13 mouse cellular contexts compared by ENCODE assay signal in the genomic region with DNA sequence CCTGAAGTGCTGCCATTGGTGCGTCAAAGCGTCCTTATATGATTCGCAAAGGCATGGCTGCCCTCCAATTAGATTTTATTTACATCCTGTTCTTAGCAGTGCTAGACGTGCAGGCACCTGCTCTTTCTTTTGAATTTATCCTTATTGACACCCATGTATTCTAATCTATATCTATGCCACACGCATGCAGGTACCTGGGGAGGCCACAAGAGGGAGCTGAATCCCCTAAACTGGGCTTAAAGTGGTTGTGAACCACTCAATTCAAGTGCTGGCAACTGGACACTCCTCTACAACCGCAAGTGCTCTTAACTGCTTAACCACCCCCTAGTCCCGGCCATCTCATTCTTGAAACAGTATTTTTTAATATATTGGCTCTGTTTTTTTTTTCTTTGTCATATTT. TPM values are rescaled to one million over a fixed set of nuclear protein-coding genes. Genes with fewer than 3 reads are reported as not detected.
DNase-seq lines count a peak whose midpoint lies in the region; ATAC-seq and TF ChIP-seq lines count a peak whose summit lies in the region.
"Had no signal": no experiment of that assay in that cellular context is flagged by ENCODE, and none has a peak within 500 bp of the region (broad histone marks: within the 10 kb centered on the region; RNA-seq: fewer than 3 reads in every experiment).

No protein-coding gene starts in this region.

- peak; percentile 65 for TF ChIP-seq CTCF in gastrocnemius, adult 2 months (IDR thresholded peaks at IDR 0.05)
- peak; percentile 37; the same call in 1 of the 2 replicates for TF ChIP-seq CTCF in testis, adult 2 months (IDR thresholded peaks at IDR 0.05; ENCODE audit: control insufficient read depth, insufficient read depth, insufficient replicate concordance, low read depth, low read length)

- no peak overlapping the region for H3K4me3 ChIP-seq in gastrocnemius, adult 2 months
- H3K4me3 ChIP-seq in testis, adult 2 months (ENCODE audit: control insufficient read depth, low read depth, low read length), result no peak overlapping the region
- H3K4me3 ChIP-seq in kidney, embryonic 14.5 days (ENCODE audit: low read length), result no peak overlapping the region
- H3K4me3 ChIP-seq: forebrain, embryonic 10.5 days; limb, embryonic 13.5 days had no signal

- H3K4me1 ChIP-seq in testis, adult 2 months (ENCODE audit: control insufficient read depth, insufficient read depth, low read length), result peaks cover 6% of the 10 kb centered on the region
- H3K4me1 ChIP-seq in kidney, embryonic 14.5 days (ENCODE audit: control insufficient read depth, insufficient read depth, low read length), result 0 out of 2 replicates have a peak, but pooled peaks cover 4% of the 10 kb centered on the region

- DNase-seq in gastrocnemius, adult 2 months, result no peak
- DNase-seq in gastrocnemius, postnatal 14 days, result no peak
- DNase-seq in testis, postnatal 10 days (ENCODE audit: low spot score), result no peak
- no peak for DNase-seq in natural killer cell, adult 2 months (ENCODE audit: low spot score in 2 of 2)
- DNase-seq in kidney, adult 18-20 months, result no peak
- DNase-seq: kidney, postnatal 14 days; right cerebral cortex, postnatal 25 days had no signal

- WGBS in kidney, embryonic 14.5 days, result 89% methylated on average over 7 of the region's 7 CpGs

- H3K36me3 ChIP-seq in testis, adult 2 months (ENCODE audit: control insufficient read depth, insufficient read depth, low read length), result no peaks in the 10 kb centered on the region
- no peaks in the 10 kb centered on the region; the same call in 1 of the 2 replicates for H3K36me3 ChIP-seq in kidney, embryonic 14.5 days (ENCODE audit: control insufficient read depth, insufficient read depth, low read length)
- H3K36me3 ChIP-seq: forebrain, embryonic 10.5 days had no signal

- no peak overlapping the region for H3K9ac ChIP-seq in kidney, embryonic 14.5 days (ENCODE audit: low read depth, low read length)
- H3K9ac ChIP-seq: limb, embryonic 13.5 days had no signal

- H3K27ac ChIP-seq in gastrocnemius, adult 2 months, result peak overlapping the region; percentile 92; the same call in 1 of the 2 replicates
- H3K27ac ChIP-seq in testis, adult 2 months (ENCODE audit: control insufficient read depth, insufficient read depth, low read depth, low read length), result no peak overlapping the region
- H3K27ac ChIP-seq in kidney, embryonic 14.5 days (ENCODE audit: low read depth, low read length), result no peak overlapping the region
- H3K27ac ChIP-seq: forebrain, embryonic 10.5 days; limb, embryonic 13.5 days had no signal

- no peak for TF ChIP-seq POLR2A in testis, adult 2 months (IDR thresholded peaks at IDR 0.05; ENCODE audit: control insufficient read depth, low read depth, low read length)

- H3K4me2 ChIP-seq in kidney, embryonic 14.5 days (replicated peaks; ENCODE audit: low read depth, low read length), result no peak overlapping the region
- H3K4me2 ChIP-seq: limb, embryonic 13.5 days had no signal

- no peaks in the 10 kb centered on the region for H3K27me3 ChIP-seq in testis, adult 2 months (ENCODE audit: control insufficient read depth, insufficient read depth, low read length)
- no peaks in the 10 kb centered on the region for H3K27me3 ChIP-seq in kidney, embryonic 14.5 days (ENCODE audit: control insufficient read depth, insufficient read depth, low read length)
- H3K27me3 ChIP-seq: limb, embryonic 13.5 days had no signal

- 0 out of 2 replicates have a peak, but pooled peaks cover 3% of the 10 kb centered on the region for H3K9me3 ChIP-seq in kidney, embryonic 14.5 days (ENCODE audit: control insufficient read depth, low read length)
- H3K9me3 ChIP-seq: forebrain, embryonic 10.5 days had no signal

- intact Hi-C loops in gastrocnemius, adult 2 months (cut with DNase I), result no loop called here
- intact Hi-C loops in gastrocnemius, postnatal 14 days (cut with DNase I; ENCODE audit: low total_unique reads), result no loop called here

- ATAC-seq in inflammation-experienced regulatory T-cells, adult 6 months, result peak; percentile 46
- ATAC-seq in kidney, embryonic 14.5 days (ENCODE audit: low FRiP score, low TSS enrichment), result no peak

RNA-seq across cellular contexts. Expression of a gene that starts 21.0 kb away (rescaled TPM):
- not detected for total RNA-seq in gastrocnemius, adult 2 months (2021)
- not detected for total RNA-seq in gastrocnemius, postnatal 14 days (2021)
- not detected in 2 replicates for polyA plus RNA-seq in testis, adult 2 months (2012; rRNA removed)
- not detected for polyA plus RNA-seq in inflammation-experienced regulatory T-cells, adult 6 months (2017; shearing (Covaris generic))
- polyA plus RNA-seq in kidney, embryonic 14.5 days (2014; fragmentation: Nextera tagmentation; extraction: Ambion mirVana), result not detected in 2 replicates
- polyA plus RNA-seq: forebrain, embryonic 10.5 days; heart, embryonic 14.5 days; limb, embryonic 13.5 days had no signal

RNA-seq across cellular contexts. Expression of a gene that starts 21.4 kb away (rescaled TPM):
- total RNA-seq in gastrocnemius, adult 2 months (2021), result 10 to 100 TPM; 62.7 to 71.2 TPM
- total RNA-seq in gastrocnemius, postnatal 14 days (2021), result 10 to 100 TPM; 26.0 to 49.8 TPM
- 2.2 and 2.4 TPM in 2 replicates for polyA plus RNA-seq in testis, adult 2 months (2012; rRNA removed)
- polyA plus RNA-seq in inflammation-experienced regulatory T-cells, adult 6 months (2017; shearing (Covaris generic)), result 10 to 100 TPM in 2 of 3 experiments, 1 to 10 TPM in 1; 8.4 to 28.5 (median 10.2) TPM
- polyA plus RNA-seq in kidney, embryonic 14.5 days (2014; fragmentation: Nextera tagmentation; extraction: Ambion mirVana), result 0.73 and 0.91 TPM in 2 replicates

RNA-seq across cellular contexts. Expression of a gene that starts 35.1 kb away (rescaled TPM):
- total RNA-seq in gastrocnemius, adult 2 months (2021), result not detected
- total RNA-seq in gastrocnemius, postnatal 14 days (2021), result not detected
- polyA plus RNA-seq in testis, adult 2 months (2012; rRNA removed), result 0.20 and 0.66 TPM in 2 replicates
- polyA plus RNA-seq in inflammation-experienced regulatory T-cells, adult 6 months (2017; shearing (Covaris generic)), result not detected
- not detected in 2 replicates for polyA plus RNA-seq in kidney, embryonic 14.5 days (2014; fragmentation: Nextera tagmentation; extraction: Ambion mirVana)
- polyA plus RNA-seq: forebrain, embryonic 10.5 days; heart, embryonic 14.5 days; limb, embryonic 13.5 days had no signal
